Mouse (Mus musculus): ENCODE results near the gene Akt2.

Akt2 gene

DNA sequence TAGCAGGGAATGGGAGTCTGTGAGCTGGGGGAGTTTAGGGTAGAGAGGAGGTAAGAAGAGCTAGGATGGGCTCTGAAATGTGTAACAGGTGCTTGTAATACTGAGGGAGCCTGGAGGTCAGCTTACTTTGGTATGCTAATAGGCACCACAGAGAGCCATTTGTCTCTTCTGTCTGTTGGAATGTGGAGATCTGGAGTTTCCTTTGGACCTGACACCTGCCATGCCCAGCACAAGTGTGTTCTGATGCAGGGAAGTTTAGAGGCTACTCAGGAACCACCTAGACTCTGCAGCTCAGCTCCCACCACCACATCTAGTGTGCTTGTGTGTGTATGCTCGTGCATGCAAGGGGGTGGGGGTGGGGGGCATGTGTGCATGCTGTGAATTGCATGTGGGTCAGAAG lies 30.9 kb downstream of the Akt2 start:
- CTCF ChIA-PET: interaction anchor here in 3 of 4 experiments (0.5 to 1.8 kb wide), 13 partner anchors 16 to 390 kb away, joined by 3 to 7 read pairs (median 4); no protein-coding TSS in a partner anchor
- POLR2A ChIA-PET: interaction anchor here (0.6 to 4.2 kb wide), 44 partner anchors 9 to 754 kb away, joined by 3 to 28 read pairs (median 4); partner anchors contain the start of genes Akt2 (in 3 of the 4), 2310022A10Rik (in 1 of the 4), Dyrk1b (in 1 of the 4) and Pld3 (in 1 of the 4)

DNA sequence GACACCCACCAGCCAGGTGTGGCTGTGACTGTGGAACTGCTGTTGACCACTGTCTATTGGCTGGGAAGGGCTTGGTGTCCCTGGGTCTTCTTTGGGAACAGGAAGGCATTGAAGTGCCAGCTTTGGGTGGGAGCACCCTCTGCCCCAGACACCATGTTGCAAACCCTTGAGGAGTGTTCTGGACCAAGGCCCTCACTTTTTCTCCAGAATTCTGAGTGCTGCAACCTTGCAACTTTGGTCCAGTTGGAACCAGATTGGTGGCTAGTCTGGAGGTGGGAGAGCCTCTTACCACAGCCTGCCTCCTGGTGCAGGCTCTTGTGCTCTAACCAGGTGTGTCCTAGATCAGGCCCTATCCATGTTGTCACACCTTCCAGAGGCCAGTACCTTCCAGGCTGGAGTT lies 33.6 kb downstream of the Akt2 start:
- POLR2A ChIA-PET: interaction anchor here in 3 of 4 experiments (0.6 to 4.2 kb wide), 6 partner anchors 11 to 505 kb away, joined by 3 to 28 read pairs (median 9); partner anchors contain the start of gene Akt2 (in 1 of the 3)
- CTCF ChIA-PET: interaction anchor here in 2 of 4 experiments (1.3 to 1.5 kb wide), 2 partner anchors 51 to 106 kb away, joined by 3 read pairs; no protein-coding TSS in a partner anchor

DNA sequence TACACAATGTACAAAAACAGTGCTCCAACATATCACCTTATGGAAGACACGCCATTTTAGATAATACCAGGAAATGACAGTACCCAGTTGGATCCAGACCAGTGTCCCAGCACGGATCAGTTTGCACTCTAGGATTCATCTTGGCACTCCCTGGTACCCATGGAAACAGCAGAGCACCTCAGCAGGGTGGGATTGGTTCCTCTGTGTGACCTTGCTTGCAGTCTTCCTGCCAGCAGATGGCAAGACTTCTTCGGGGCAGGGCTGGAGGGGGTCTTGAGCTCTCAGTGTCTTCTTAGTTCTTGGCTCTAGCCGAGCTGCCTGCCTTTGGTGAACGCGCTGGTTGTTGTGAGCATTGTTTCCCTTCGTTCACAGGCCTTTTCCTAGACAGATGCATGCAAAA lies 36.4 kb downstream of the Akt2 start:
- CTCF ChIA-PET: no interaction called here
- POLR2A ChIA-PET: interaction anchor here in 3 of 4 experiments (1.0 to 1.7 kb wide), 8 partner anchors 9 to 41 kb away, joined by 3 to 5 read pairs (median 4); partner anchors contain the start of gene Akt2 (in 1 of the 3)

DNA sequence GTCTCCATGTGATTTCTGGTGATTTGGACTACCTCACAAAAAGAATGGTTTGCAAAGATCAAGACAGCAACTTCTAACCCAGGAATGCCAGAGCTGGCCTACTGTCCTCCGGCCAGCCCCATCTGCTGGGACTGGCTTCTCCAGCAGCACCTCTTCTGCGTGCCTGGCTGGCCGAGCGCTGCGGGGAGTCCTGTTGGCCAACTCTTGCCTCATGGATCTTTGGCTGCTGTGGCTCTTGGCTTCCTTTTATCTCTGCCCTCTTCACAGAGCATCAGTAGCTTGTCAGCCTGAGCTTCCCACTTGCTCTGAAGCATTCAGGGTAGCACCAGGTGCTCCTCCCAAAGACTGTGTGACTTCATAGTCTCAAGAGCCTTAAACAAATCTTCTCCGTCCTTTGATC lies 36.8 kb downstream of the Akt2 start:
- POLR2A ChIA-PET: interaction anchor here in 3 of 4 experiments (0.8 to 1.7 kb wide), 7 partner anchors 19 to 750 kb away, joined by 3 to 5 read pairs (median 4); partner anchors contain the start of gene Akt2 (in 1 of the 3)
- CTCF ChIA-PET: no interaction called here

DNA sequence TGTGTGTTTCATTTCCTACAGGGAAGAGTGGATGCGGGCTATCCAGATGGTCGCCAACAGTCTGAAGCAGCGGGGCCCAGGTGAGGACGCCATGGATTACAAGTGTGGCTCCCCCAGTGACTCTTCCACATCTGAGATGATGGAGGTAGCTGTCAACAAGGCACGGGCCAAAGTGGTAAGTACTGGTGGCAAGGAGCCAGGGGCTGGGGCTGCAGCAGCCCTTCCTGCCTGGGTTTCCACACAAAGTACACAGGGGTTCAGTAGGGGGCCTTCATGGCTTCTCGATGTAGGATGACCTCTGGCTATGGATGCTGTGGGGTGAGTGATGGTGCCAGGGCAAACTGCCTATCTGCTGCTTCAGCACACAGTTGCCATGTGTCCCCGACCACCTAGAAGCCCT lies 37.5 kb downstream of the Akt2 start:
- POLR2A ChIA-PET: interaction anchor here in 3 of 4 experiments (0.8 to 1.7 kb wide), 6 partner anchors 12 to 750 kb away, joined by 3 to 5 read pairs (median 4); no protein-coding TSS in a partner anchor
- CTCF ChIA-PET: interaction anchor here in 1 of 4 experiments (0.6 kb wide), 1 partner anchor 9 kb away, joined by 14 read pairs; no protein-coding TSS in a partner anchor

DNA sequence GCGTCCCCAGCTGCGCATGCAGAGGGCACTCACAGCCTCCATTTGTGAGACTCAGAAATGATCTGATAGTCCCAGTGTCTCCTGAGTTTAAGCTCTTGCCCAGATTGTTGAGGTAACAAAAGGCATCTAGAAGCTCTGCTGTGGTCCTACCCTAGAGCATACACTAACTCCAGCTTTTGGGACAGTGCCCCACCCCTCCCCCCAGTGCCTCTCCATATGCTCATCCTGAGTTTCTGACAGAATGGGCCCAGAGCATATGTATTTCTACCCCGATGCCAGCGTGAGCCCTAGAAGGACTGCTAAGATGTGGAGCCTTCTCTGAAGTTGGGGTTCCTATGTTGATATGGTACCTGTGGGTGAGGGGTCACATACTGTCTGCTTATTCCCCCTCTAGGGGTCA lies 40.1 kb downstream of the Akt2 start:
- ChIA-PET POLR2A (interaction anchor here in 2 of 4 experiments (1.0 to 1.8 kb wide), 6 partner anchors 9 to 40 kb away, joined by 3 to 5 read pairs (median 4); partner anchors contain the start of gene Akt2 (in 1 of the 2)), CTCF (interaction anchor here in 2 of 4 experiments (0.6 to 1.2 kb wide), 6 partner anchors 13 to 346 kb away, joined by 3 to 4 read pairs (median 3); no protein-coding TSS in a partner anchor)

DNA sequence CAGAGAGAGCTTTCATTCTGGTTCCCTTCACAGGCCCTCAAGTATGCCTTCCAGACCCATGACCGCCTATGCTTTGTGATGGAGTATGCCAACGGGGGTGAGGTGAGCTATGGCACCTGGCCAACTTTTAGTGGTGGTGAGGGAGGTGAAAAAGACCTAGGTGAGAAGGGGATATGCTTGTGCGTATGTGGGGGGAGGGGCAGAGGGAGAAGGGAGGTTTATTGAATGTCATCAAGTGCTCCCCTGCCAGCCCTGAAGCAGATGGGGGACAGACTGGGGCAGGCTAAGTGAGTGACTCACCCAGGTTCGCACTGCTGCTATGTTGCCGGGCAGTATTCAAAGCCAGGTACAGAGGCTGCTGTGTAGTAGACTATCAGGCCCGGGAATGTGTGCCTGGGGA lies 41.8 kb downstream of the Akt2 start:
- ChIA-PET CTCF (interaction anchor here in 3 of 4 experiments (0.6 to 1.0 kb wide), 3 partner anchors 9 to 22 kb away, joined by 3 read pairs; no protein-coding TSS in a partner anchor), POLR2A (interaction anchor here (0.8 to 4.5 kb wide), 8 partner anchors 10 to 125 kb away, joined by 3 to 28 read pairs (median 4); no protein-coding TSS in a partner anchor)

DNA sequence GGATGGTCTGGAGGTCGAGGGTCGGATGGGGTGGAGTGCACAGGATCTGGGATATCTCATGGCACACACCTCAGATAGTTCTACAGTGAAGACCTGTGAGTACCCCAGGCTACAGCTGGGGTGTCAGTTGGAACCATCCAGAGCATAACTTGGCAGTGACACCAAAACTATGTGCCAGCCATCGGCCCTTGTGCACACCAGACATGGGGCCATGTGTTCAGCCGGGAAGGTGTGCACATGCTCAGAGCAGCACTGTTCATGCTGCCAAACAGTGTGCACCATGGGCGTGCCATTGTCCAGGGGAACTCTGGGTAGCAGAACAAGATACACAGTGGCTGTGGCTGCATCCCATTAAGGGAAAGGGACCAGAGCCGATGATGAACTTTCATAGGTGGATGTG lies 43.3 kb downstream of the Akt2 start:
- CTCF ChIA-PET: interaction anchor here in 2 of 4 experiments (0.6 to 0.9 kb wide), 2 partner anchors 10 to 91 kb away, joined by 3 to 4 read pairs; no protein-coding TSS in a partner anchor
- POLR2A ChIA-PET: interaction anchor here in 3 of 4 experiments (1.2 to 4.5 kb wide), 3 partner anchors 11 to 237 kb away, joined by 3 to 28 read pairs (median 3); no protein-coding TSS in a partner anchor

DNA sequence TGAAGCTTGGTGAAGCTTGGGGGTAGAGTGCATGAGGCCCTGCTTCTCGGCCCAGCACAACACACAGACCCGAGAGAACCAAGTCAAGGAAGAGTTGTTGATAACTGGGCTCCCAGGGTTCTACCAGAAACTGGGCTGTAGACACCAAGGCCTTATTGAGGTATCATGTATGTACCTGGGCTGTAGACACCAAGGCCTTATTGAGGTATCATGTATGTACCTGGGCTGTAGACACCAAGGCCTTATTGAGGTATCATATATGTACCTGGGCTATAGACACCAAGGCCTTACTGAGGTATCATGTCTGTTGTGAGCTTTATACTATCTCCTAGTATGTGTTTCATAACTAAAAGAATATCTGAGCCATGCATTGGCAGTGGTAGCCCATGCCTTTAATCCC lies 43.7 kb downstream of the Akt2 start:
- POLR2A ChIA-PET: interaction anchor here in 1 of 4 experiments (4.5 kb wide), 1 partner anchor 11 kb away, joined by 28 read pairs; no protein-coding TSS in a partner anchor
- CTCF ChIA-PET: interaction anchor here in 1 of 4 experiments (0.9 kb wide), 1 partner anchor 9 kb away, joined by 4 read pairs; no protein-coding TSS in a partner anchor

DNA sequence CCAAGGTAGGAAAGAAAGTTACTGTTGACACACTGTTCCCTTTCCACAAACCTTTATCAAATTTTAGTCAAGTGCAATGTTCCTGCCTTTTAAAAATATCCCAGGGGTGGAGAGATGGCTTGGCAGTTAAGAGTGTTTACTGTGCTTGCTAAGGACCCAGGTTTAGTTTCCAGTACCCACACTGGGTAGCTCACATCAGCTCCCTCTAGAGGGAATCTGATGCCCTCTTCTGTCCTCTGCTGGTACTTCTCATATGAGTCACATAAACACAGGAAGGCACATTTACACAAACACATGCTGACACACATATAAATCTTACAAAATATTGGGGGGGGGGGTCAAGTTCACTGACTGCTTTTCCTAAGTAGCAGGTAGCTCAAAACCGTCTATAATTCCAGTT lies 53.1 kb downstream of the Akt2 start:
- POLR2A ChIA-PET: interaction anchor here in 3 of 4 experiments (0.5 to 2.0 kb wide), 30 partner anchors 8 to 752 kb away, joined by 3 to 9 read pairs (median 3); partner anchors contain the start of gene Sertad1 (in 2 of the 3)
- CTCF ChIA-PET: interaction anchor here (0.5 to 1.8 kb wide), 55 partner anchors 8 to 792 kb away, joined by 3 to 12 read pairs (median 4); partner anchors contain the start of genes Ttc9b (in 2 of the 4) and Zfp607b (in 1 of the 4)

DNA sequence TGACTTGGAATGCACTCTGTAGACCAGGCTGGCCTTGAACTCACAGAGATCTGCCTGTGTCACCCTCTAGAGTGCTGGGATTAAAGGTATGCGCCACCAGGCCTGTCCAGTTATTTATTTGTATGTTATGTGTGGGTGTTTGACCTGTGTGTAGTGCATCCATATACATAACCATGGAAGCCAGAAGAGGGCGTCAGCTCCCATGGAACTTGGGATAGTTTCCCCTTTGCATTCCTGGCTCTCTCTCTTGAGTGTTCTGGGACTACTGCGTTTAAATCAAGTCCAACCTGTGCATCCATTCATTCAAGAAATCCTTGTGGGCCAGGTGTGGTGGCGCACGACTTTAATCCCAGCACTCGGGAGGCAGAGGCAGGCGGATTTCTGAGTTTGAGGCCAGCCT lies 55.2 kb downstream of the Akt2 start:
- ChIA-PET POLR2A (interaction anchor here (0.6 to 2.6 kb wide), 26 partner anchors 23 to 362 kb away, joined by 3 to 13 read pairs (median 5); partner anchors contain the start of genes Zfp607b (in 2 of the 4), Akt2 (in 1 of the 4), Sertad1 (in 1 of the 4) and Zfp60 (in 1 of the 4)), CTCF (interaction anchor here in 2 of 4 experiments (0.8 to 1.6 kb wide), 8 partner anchors 8 to 345 kb away, joined by 3 to 4 read pairs (median 3); partner anchors contain the start of gene Akt2 (in 1 of the 2))

DNA sequence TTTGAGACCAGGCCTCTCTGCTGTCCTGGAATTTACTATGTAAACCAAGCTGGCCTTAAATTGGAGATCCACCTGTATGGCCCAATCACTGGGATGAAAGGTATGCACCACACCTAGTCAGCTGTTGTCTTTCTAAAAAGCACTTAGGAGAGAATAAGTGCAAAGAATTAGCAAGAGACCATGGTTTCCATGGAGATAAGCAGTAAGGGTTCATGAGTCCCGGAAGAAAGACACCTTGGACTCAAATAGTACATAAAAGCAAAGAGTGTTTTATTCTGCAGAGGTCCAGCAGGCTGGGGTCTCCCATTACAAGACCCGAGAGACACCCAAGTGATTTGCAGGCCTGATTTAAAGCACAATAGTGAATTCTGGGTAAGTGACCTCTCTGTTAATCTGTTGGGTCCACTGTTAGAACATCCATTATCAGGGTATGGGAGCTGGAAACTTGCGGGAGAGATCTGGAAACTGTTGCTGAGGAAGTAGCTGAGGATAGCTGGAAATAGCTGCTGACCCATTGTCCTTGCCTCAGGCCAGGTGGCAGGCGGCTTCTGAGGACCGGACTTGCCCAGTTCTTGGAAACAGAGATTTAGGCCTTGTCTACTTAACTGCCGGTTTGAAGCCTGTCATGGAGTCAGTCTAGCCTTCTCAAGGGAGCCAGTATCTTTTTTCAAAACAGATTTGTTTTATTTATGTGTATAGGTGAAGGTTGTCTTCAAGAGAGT lies 56.1 kb downstream of the Akt2 start:
- ChIA-PET POLR2A (interaction anchor here (0.6 to 2.6 kb wide), 35 partner anchors 16 to 363 kb away, joined by 3 to 13 read pairs (median 5); partner anchors contain the start of genes Akt2 (in 2 of the 4), Zfp607b (in 2 of the 4), Sertad1 (in 1 of the 4) and Shkbp1 (in 1 of the 4)), CTCF (interaction anchor here in 3 of 4 experiments (0.6 to 1.4 kb wide), 11 partner anchors 24 to 345 kb away, joined by 3 to 6 read pairs (median 3); no protein-coding TSS in a partner anchor)

DNA sequence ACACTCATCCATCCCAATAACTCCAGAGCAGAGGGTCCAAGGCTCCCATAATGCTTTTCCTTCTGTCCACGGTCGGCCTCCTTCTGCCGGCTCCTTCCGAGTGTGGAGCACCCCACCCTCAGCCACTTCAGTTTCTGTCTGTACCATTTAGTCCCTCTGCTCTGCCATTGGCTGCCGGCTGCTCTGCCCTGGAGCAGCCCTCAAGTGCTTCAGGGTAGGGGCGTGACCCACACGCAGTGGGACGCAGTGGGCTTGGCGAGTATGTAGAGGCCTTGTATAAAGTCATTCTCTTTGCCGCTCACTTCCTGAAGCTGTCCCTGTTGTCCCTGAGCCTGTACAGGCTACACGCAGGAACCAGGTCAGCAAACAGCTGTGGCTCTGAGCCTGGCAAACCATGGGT lies 58.4 kb downstream of the Akt2 start:
- ChIA-PET POLR2A (interaction anchor here (0.5 to 1.7 kb wide), 18 partner anchors 9 to 364 kb away, joined by 3 to 8 read pairs (median 3); partner anchors contain the start of genes Zfp607b (in 2 of the 4) and Sertad1 (in 1 of the 4)), CTCF (interaction anchor here in 3 of 4 experiments (0.6 to 1.0 kb wide), 3 partner anchors 36 to 82 kb away, joined by 3 to 9 read pairs (median 3); no protein-coding TSS in a partner anchor)

DNA sequence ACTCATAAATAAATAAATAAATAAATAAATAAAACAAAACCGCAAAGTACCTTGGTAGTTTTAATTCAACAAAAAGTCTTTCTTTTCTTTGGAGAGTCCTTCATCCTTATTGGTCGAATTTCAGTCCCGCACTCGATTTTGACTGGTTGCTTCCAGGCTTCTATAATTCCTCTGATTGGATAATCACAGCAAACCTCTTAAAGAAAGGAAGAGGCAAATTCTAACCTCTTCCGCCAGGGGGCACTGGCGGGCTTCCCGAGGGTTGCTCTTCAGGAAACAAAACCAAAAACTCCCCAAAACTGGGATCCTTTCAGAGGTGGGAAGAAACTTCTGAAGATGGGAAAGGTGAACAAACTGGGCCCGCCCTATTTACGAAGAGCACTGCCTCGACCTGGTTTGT lies 59.6 kb downstream of the Akt2 start:
- CTCF ChIA-PET: interaction anchor here in 3 of 4 experiments (0.6 to 1.0 kb wide), 10 partner anchors 13 to 450 kb away, joined by 3 to 6 read pairs (median 3); partner anchors contain the start of gene Zfp607b (in 1 of the 3)
- POLR2A ChIA-PET: interaction anchor here in 3 of 4 experiments (0.5 to 1.7 kb wide), 9 partner anchors 8 to 242 kb away, joined by 3 to 8 read pairs (median 4); partner anchors contain the start of genes Zfp607b (in 2 of the 3) and Sertad1 (in 1 of the 3)

DNA sequence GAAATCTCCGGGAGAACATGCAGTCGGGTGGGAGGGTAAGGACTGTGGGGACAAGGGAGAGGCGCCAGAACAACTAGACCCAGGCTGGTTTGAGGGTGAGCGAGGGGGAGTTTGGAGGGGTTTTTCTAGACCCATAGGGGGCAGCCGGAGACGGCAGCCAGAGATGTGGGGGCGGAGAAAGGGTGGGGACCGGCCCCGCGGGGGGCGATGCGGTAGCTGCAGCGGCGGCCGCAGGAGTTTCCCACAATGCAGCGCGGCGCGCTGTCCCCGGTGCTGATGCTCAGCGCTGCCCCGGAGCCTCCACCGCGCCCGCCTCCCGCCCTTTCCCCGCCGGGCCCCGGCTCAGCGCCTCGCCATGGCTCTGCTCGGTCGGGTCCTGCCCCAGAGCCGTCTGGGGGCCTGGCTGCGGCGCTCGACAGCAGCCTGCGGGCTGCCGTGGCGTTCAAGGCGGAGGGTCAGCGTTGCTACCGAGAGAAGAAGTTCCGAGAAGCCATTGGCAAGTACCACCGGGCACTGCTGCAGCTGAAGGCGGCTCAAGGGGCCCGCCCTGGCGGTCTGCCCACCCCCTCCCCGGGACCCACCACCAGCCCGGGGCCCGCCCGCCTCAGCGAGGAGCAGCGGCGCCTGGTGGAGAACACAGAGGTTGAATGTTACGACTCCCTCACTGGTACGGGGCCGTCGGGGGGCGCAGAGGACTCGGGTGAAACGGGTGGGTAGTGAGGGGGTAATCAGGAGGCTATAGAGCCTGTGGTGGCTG lies 62.5 kb downstream of the Akt2 start, which contains the start of gene Ttc9b:
TSS of gene Ttc9b (plus strand) at position 235 of the 757 bp plus-strand sequence.
- CTCF ChIA-PET: interaction anchor here (0.6 to 2.5 kb wide), 46 partner anchors 8 to 516 kb away, joined by 3 to 20 read pairs (median 4); partner anchors contain the start of genes Map3k10 (in 3 of the 4), Sertad1 (in 2 of the 4), Zfp60 (in 2 of the 4) and Zfp607b (in 2 of the 4)
- POLR2A ChIA-PET: interaction anchor here in 3 of 4 experiments (0.6 to 1.2 kb wide), 10 partner anchors 9 to 515 kb away, joined by 3 to 6 read pairs (median 4); partner anchors contain the start of genes Fbl (in 1 of the 3), Shkbp1 (in 1 of the 3), Zfp60 (in 1 of the 3) and Zfp607b (in 1 of the 3)

DNA sequence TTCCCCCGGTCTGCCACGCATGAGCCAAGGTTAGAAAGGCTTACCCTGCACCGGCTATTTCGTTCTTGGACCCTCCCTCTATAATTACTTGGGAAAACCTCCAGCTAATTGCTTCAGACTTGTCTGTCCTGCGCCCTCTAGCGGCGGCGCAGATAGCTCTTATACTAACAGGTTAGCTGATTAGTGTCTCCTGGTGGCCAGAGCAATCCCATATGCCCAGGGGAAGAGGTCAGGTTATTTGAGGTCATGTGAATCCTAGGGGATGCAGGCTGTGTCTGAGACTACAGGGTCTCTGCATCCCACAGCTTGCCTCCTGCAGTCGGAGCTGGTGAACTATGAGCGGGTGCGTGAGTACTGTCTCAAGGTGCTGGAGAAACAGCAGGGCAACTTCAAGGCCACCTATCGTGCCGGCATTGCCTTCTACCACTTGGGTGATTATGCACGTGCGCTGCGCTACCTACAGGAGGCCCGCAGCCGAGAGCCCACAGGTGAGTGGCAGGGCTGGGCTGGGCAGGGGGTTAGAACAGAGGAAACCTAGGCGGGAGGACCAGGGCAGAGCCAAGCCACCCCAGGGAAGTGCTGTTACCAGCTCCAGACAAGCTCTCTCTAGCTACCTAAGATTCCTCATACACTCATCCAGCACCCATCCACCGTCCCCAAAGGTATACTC lies 63.4 kb downstream of the Akt2 start:
- ChIA-PET CTCF (interaction anchor here (0.6 to 2.5 kb wide), 45 partner anchors 8 to 515 kb away, joined by 3 to 20 read pairs (median 4); partner anchors contain the start of genes Map3k10 (in 3 of the 4), Zfp607b (in 3 of the 4), Sertad1 (in 2 of the 4) and Zfp60 (in 2 of the 4)), POLR2A (interaction anchor here in 3 of 4 experiments (0.6 to 1.4 kb wide), 16 partner anchors 8 to 873 kb away, joined by 3 to 6 read pairs (median 4); partner anchors contain the start of genes Zfp607b (in 2 of the 3), Fbl (in 1 of the 3), Prx (in 1 of the 3) and Sertad1 (in 1 of the 3))

Measured in embryonic stem cell, embryonic (primary cell).